Mouse (Mus musculus) frontal cortex, postnatal 10 days (tissue): ENCODE measurements around the gene Cyp2f2.
A peak's percentile ranks its signal among the peaks of the same experiment; 100 is the strongest.

Experiments used
- DNase-seq, 2 experiments: peaks; one replicate each; pipeline ENCODE4 v3.0.0; 2022; ENCODE audit warnings: low spot score in 2 of 2, mixed read lengths in 1 of 2

Cyp2f2 gene

DNA sequence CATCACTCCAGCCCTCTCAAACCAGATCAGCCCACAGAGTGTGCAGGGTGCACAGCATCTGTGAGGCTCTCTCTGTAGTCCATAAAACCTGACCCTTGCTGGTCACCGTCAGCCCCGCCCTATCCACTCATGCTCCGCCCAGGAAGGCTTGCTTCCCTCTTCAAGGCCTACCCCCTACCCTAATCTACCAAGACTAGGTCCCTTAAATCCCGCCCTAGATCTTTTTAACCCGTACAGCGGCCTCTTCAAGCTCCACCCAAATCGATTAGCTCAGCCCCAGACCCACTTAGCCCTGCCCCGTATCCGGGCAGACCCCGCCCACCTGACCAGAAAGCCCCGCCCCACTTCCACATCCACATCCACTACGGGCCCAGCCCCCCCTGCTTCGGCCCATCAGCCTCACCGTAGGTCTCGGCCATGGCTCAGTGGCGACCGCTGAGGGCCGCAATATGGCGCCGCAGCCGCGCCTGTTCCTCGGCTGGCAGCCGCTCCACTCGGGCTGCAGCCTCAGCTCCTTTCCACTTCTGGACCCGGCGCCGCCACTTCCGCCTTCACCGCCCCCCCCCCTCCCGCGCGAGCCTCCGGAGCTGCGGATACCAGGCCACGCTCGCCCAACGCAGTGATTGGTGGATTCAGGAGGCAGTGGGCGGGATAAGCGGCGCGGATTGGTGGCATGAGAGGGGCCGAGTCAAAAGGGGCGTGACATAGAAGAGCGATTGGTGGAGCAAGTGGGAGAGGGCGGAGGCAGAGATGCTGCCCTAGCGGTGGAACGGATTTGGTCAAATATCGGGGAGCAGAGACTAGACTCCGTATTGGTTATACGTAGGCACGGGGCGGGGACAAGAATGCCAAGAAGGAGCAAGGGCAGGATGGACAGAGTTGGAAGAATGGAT, 58.9 kb downstream of the Cyp2f2 start, which contains the start of gene Rab4b:
Rab4b (minus strand) TSS at position 573 of the 893 bp plus-strand sequence.
- DNase-seq: peak; percentile 99

DNA sequence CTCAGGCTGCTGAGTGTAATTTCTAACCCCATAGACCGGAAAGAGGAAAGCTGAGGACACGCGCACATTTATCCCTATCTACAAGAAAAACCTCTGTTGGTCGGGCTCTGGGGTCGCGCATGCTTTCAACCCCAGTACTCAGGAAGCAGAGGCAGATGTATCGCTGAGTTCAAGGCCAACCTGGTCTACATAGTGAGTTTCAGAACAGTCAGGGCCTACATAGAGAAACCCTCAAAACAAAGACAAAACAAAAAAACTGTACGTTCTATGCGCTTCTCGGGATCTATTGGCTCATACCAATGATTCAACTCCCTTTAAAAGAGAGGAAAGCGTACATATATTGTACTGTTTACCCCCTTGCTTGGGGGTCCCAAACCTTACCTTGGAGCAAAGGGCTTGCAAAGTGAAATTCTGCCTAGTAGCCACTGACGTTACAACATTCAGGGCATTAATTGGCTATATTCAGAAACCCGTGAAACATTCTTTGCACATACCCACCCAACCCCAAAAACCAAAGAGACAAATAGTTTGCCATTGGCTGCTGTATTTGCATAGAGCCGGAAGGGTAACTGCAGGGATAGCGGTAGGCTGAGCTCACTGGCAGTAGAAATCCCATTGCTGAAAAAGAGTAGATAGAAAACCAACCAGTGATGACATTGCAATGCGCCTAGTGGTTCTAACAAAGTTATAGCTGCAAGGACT, 59.7 kb downstream of the Cyp2f2 start:
- DNase-seq: no peak

DNA sequence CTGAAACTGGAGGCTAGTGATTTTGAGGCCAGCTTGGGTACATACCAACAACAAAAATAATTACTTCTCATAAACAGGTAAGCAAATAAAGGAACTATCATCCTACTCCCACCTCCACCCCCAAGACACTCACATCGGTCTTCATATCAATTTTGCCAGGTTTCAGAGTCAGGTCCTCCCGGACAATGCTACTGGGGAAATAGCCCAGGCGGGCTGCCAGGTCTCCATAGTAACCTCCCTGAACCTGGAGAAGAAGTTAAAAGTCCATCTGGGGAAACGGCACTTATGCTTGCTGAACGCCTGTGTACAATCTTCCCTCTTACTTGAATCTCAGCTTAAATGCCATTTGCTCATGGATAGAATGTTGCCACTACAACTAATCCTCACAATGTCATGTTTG, 60.3 kb downstream of the Cyp2f2 start:
- no peak for DNase-seq

DNA sequence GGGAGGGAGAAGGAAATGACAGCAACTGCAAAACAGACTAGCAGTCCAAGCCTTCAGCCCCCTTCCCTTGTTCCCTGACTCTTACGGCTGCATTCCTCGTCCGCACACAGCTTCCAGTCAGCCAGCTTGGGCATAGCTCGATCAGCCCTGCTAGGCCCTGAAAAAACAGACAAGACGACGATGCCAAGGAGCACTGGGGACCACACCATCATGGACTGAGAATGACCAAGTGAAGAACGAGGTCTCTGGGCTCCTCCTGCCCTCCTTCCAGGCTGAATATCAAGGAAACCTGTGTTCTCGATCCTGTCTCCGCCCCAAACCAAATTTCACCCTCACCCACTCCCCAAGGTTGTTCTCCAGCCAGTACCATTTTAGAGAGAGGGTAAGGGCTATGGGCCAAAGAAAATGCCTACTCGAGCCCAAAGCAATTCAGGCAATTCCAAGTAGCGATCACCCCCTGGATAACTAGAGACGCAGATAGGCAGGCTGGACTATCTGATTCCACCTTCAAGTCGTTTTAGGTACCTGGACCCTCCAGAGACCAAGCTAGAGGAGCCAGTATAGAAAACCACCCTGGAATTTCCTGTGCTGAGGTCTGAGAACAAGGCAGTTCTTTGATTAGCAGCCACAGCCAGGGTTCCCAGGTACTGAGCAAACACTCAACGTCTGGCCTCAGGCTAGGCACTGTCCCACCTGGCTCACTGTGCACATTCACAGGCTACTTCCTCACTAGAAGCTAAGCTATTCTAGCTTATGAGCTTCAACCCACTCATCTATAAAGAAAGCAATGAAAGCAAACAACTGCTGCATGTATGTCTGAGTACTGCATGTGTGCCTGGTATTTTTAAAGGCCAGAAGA, 61.4 kb downstream of the Cyp2f2 start, which contains the start of the genes Gm21983 and Mia:
Gm21983 (minus strand) TSS at position 250 of the 859 bp plus-strand sequence.
Mia (minus strand) TSS at position 321 of the 859 bp plus-strand sequence.
- no peak for DNase-seq

DNA sequence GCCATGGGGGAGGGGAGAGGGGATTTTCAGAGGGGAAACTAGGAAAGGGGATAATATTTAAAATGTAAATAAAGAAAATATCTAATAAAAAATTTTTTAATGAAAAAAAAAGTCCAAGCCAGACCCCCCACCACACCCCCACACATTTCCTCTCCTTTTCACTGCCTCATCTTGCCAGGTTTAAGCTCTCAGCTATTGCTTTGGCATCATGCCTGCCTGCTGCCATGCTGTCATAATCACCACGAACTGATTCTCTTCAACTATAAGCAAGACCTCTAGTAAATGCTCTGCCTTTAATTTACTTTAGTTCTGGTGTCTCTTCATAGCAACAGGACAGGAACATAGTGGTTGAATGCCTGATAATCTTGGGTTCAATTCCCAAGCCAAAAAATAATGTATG, 62.8 kb downstream of the Cyp2f2 start:
- DNase-seq: no peak
